Mouse (Mus musculus) testis, postnatal 10 days (tissue): Measurements from ENCODE around the gene Aspa.
A peak's percentile ranks its signal among the peaks of the same experiment; 100 is the strongest.
"Not testable (repeated sequence)": the region's sequence is repeated elsewhere in the genome, so short reads cannot be mapped to it uniquely, and the experiment has no call there.

Experiments
- DNase-seq: peaks from one replicate; pipeline ENCODE4 v3.0.0; 2021; ENCODE audit warnings: low spot score

Gene Aspa

DNA sequence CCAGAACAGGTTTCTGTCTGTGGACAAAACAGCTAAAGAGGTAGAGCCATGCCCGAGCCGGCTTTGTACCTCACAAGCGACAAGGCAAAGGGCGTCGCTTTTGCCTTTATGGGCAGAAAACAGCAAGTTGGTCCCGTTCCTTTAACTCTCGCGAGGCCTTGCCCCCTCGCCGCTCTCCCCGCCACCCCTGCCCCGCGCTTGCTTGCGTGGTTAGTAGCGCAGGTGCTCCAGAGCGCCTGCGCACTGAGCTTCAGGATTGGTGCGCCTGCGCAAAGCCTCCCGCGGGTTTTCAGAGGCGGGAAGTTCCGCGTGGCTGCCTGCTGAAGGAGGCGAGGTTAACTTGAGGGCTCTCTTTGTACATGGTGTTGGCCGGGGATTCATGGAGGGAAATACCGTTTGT, at the start of gene Aspa, which contains the start of the genes Gm49340 and Spata22:
Gene Aspa, minus strand, starts transcription at position 155 of the 400 bp plus-strand sequence.
Gene Gm49340, plus strand, starts transcription at position 300 of the 400 bp plus-strand sequence.
Gene Spata22, plus strand, starts transcription at position 300 of the 400 bp plus-strand sequence.
- DNase-seq, result peak; percentile 63

DNA sequence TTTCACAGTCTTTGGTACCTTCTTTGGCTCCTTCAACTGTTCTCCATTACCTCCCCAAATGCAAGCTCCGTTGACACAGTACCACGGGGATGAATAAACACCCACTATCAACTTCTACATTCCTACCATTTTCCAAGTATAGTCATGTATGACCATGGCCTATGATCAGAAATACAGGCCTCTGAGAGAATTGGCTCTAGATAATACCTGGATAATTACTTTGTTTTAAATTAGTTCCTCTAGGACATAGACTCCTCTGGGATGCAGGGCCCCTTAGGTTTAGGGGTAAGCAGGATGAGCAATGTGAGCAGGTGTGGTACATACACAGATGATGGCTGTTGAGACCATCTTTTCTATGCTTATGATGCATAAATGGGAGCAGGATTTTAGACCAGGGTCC, 41.5 kb upstream of the Aspa start, which contains the start of gene Olfr376:
Gene Olfr376, plus strand, starts transcription at position 301 of the 400 bp plus-strand sequence.
- no peak for DNase-seq

DNA sequence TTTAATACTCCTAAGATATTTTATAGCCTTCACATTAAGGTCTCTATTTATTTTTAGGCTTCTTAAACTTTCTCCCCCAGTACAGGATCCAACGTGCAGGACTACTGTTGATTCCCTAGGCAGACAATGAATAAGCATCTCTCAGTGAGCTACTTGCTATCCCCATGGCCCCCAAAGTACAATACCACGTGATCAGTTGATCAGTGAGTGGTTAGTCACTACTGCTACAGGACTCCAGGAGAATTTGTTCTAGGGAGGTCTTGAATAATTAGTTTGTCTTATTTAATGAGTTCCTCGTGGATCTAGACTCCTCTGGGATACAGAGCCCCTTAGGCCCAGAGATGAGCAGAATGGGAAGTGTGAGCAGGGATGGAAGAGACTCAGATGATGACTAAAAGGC, 21.1 kb upstream of the Aspa start, which contains the start of gene Olfr20:
Gene Olfr20, plus strand, starts transcription at position 301 of the 400 bp plus-strand sequence.
- DNase-seq, result no peak

DNA sequence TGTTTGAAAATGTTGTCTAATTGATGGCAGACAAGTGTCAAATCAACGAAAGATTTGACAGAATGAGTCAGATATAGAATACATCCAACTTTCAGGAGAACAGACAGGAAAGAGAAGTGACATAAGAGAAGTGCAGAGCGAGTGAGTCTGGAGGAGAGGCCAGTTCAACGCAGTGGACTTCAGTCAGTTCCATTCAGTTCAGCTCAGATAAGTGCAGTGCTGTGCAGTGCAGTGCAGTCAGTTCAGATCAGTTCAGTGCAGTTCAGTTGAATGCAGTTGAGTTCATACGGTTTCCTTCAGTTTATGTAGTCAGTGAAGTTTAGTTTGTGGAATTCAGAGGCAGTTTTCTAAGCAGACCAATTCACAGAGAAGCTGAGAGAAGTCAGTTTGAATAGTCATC, 7.5 kb upstream of the Aspa start:
- no peak for DNase-seq

DNA sequence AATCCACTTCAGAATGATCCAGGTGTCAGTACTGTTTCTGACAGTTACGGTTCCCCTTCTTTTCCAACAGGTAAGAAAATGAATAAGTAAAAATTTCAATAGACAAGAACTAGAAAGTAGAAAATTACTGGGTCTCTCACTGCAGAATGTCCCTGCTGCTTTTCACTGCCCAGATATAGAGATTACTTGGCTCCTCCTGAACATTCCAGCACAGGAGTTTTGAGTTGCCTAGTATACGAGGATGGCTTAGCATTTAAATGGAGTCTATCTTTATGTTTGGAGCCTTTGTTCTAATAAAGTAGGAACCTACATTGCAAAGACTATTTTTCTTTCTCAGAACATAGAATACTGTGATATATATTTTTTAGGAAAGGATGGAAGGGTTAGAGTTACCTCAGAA, 4.0 kb upstream of the Aspa start:
- no peak for DNase-seq

DNA sequence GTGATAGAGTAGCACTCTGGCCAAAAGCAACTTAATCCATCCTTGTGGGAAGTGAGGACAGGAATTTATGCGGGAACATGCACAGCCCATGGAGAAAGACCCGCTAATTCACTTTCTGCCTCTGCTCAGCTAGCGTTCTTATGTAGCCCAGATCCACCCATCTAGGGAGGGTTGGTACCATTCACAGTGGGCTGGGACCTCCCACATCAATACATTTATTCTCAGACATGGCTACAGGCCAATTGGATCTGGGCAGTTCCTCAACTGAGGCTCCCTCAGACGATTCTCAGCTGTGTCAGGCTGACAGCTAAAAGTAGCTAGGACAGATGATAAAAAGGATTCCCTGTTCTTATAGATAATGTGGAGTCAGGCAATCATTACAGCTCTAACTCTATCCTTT, 2.0 kb downstream of the Aspa start:
- no peak for DNase-seq

DNA sequence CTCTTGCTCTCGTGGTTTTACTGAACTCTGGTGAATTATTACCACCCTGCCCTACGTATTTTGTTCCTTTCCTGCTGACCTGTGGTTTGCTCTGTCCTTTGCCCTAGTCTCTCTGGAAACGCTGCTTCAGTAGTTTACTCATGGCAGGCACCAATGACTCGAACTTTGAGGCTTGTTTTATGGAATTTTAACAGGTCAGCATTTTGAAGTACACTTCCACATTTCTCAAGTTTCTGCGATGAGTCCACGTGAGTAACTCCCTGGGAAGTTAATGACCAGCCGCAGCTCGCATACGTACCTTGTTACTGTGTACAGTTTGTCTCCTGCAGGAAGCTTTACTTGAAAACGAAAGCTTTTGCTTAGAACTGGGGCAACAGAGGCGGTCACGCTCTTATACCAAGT, 2.9 kb downstream of the Aspa start:
- DNase-seq, result no peak

DNA sequence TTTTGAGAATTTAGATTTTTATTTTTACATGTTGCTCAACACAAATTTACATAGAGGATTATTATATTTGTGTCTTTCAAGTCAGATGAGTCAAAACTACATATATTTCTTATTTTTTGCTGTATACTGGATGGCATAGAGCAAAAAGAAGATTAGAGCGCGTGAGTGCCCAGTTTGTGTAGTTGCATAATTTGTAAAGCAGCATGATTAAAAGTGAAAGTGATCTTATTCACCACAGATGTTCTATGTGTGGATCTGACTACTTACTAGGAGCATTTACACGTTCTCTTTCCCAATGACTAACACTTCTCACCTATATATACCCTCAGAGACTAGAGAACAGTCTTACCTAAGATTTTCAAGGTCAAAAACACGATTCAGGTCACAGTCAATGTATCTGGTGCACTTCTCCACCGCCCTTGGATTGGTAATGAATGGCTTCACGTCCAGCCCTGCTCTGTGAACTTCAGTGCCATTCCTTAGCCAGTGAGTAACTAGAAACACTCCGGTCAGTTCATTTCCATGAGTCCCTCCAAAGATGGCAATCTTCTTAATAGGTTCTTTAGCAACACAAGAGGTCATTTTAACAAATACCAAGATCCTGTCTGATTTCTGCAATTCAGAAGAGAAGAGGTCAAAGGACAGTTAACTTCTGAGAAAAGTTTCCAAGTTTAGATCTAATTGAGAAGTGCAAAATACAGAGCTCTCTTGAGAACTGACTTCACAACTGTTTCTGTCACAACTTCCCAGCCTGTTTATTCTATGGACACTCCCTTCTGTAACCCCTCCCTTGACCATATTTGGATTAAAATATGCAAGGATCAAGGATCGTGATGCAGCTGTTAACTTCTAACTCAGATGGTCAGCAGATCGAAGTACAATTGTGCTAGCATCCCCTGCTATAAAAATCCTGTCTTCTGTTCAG, 5.2 kb downstream of the Aspa start:
- no peak for DNase-seq

DNA sequence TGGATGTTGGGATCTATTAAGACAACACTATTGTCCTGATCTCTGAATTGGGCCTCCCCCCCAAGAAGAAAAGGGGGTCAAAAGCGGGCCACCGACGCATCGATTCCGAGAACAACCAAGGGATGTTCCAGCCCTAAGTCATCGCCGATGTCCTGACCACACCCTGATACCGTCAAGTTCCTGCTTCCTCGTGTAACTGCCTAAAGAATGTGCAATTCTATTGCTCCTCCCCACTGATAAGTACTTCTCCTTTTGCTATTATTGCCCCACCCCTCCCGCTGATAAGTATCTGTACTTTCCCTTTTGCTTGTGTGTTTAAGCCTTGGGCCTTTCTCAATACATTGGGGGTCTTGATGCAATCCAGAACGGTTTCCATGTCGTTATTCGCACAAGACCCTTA, 8.3 kb downstream of the Aspa start:
- DNase-seq, result not testable (repeated sequence)

DNA sequence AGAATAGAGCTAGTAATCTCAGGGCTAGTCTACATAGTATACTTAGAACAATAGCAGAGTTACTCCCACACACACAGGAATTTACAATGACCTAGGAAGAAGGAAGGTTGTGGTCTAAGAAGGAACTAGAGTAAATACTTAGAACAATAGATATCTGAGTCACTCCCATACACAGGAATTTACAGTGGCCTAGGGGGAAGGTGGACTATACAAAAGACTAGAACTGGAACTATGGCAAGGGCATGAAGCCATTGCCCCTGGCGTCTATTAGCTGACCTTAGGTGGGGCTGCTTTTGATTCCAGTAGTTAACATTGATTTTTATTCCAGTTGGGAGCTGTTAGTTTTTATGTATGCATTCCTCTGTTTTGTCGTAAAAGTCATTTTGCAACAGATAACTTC, 10.8 kb downstream of the Aspa start:
- not testable (repeated sequence) for DNase-seq

DNA sequence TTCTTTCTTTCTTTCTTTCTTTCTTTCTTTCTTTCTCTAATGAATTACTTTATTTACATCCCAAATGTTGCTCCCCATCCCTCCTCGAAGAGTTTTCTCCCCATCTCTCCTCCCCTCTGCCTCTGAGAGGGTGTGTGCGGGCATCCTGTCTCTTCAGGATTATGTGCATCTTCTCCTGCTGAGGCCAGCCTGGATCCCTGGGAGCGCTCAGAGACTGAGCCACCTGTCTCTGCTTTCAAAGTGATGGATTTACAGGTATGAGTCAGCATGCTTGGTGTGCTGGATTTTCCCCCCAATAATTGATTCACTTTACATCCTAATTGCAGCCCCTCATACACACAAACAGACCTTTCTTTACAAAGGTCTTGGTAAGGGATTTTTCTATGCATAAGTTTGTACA, 13.4 kb downstream of the Aspa start:
- no peak for DNase-seq

DNA sequence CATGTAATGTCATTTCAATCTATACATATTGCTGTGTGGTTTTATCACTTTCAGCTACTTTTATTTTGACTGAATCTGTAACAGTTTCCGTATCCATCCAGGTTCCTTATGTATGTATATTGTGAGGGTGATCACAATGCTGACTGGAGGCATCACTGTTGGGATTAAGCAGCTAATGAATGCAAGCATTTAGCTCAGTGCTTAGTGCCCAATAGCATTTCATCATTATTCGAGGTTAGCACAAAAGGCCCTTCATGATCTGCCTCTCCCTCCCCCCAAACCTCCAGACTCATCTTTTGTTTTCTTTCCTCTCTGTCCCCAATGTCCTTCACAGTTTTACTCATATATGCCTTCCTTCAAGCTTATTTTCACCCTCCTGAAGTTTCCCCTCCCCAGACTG, 26.3 kb downstream of the Aspa start:
- no peak for DNase-seq

DNA sequence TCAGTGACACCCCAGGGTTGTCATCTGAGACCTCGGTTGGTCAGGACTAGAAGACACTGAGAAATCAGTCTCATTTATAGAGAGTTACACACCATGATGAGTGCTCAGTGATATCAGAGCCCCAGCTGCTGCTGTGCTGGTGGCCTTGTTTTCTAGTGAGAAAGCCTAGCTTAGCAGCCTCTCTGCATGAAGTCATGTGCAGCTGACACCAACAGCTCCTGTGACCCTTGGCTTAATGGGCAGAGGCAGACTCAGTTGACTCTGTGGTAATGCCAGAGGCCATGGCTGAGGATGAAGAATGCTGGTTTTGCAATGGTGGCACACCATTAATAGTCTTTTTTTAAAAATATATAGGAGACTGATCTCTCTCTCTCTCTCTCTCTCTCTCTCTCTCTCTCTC, 39.8 kb downstream of the Aspa start:
- no peak for DNase-seq

DNA sequence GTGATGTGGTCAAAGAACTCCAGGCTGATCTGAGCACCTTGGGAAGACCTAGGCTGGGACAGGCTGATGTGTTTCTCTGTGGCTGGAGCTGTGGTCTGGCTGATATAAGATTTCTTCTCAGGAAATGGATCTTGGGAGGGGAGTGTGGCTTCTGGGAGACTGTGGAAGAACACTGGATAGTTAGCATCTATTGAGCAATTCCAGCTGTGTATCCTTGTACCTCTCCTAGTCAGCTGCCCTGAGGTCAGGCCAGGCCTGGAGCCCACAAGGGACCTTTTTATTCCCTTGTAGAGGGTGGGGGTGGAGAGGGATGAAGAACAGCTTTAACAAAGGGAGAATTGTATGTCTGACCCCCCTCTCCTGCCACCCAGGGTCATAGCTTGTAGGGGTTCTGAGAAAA, 45.0 kb downstream of the Aspa start:
- no peak for DNase-seq

DNA sequence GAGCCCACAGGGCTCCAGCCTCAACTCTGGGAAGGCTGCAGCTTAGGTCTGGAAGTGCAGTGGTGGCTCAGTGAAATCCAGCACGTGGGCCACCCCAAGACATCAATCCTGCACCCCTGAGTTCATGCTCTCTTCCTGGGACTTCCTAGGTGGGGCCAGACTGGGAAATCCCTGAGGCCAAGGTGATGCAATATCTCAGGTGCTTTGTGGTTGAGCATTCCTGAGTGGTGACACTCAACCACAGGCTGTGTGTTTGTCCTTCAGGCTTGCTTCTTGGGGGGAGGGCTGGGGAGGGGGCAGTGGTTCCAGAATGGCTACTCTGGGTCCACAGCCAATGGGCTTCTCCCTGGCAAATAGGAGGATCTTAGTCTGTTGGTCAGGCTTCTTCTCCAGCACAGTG, 45.5 kb downstream of the Aspa start:
- no peak for DNase-seq

DNA sequence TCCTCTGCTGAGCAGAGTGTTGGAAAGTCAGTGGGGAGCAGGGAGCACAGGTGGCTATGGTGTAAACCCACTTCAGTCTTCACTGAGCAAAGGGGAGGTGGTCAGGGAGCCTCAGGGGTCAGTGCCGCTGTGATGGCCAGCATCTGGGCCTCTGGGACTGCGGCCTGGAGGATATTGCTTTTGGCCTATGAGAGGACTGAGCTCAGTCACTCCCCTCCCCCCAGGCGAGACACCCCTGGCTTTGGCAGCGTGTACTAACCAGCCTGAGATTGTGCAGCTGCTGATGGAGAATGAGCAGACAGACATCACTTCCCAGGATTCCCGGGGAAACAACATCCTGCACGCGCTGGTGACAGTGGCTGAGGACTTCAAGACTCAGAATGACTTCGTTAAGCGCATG, 46.0 kb downstream of the Aspa start:
- DNase-seq, result no peak

DNA sequence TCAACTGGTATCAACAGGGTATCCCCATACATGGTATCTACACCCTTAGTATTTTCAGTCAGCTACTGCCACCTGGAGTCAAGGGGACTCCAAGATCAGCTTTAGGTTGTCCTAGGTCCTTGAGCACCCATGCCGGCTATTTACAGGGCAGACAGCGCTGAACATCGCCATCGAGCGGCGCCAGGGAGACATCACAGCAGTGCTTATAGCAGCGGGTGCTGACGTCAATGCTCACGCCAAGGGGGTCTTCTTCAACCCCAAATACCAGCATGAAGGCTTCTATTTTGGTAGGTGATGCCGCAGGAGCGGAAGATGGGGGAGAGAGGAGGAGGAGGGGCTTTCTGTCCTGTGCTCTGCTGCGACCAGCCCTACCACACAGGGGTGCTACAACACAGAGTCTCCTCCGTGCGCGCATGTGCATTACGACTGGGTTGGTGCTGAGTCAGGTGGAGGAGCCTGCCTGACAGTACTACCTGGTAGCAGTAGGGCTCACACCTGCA, 47.8 kb downstream of the Aspa start:
- peak; percentile 57 for DNase-seq

DNA sequence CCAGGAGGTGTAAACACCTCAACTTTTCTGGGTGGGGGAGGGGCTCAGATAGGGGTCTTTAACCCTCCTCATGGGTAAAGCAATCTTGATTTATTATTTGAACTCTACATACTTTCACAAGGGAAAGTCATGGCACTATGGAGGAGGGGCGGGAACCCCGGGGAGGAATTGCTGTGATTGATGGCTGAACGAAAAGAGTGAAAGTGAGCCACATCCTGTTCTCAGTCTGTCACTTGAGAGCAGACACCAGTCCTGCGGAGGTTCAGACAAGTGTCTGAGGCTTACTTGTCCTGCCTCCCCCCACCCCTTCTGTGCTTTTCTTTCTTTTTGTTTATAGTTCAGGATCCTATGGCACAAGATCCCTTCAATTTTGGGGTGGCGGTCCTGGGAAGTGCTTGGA, 48.7 kb downstream of the Aspa start:
- DNase-seq, result no peak

DNA sequence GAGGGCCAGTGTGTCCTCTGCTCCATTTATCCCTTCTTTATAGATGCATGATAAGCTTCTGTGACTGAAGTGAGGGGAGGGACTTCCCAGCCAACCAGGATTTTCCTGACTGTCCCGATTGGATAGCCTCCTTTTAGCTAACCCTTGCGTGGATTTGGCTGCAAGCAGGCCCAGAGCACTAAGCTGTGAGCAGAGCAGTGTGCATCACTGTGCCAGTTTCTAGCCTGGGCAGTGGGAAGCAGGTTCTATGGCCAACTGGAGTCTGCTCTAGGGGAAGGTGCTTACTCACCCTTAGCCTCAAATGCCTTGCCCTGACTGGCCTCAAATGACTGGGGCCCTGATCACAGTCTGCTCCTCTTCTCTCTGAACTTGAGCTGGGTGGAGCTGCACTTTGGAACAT, 54.6 kb downstream of the Aspa start:
- DNase-seq, result no peak

DNA sequence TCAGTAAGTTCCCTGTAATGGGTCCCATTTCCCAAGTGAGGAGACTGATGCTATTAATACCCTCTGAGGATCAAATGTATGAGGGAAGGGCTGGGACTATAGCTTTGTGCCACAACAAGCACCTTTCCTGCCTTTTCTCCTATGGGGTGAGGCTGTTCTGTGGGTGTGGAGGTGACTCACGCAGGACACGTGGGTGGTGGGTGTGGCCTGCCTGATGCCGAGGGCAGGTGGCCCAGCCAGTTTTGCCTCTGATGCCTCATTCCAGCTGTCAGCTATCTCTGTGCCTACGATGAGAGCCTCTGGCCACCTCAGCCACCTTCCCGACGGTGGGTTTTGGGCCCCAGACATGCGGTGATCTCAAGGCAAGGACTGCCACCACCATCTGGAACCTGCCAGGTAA, 62.1 kb downstream of the Aspa start, which contains the start of gene Trpv3:
Gene Trpv3, plus strand, starts transcription at position 122 of the 400 bp plus-strand sequence.
- no peak for DNase-seq

DNA sequence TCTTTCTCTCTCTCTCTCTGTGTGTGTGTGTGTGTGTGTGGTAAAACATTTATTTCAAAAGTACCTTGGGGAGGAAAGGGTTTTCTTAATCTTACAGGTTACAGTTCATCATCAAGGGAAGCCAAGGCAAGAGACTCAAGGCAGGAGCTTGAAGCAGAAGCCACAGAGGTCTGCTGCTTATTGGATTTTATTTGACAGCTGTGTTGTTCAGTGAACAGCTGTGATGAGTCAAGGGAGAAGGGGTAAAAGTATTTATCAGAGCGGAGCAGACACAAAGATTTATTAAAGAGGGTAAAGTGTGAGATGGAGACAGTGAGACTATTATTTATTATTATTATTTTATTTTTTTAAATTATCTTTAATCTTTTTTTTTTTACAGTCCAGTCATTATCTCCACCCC, 68.0 kb downstream of the Aspa start:
- DNase-seq, result no peak

DNA sequence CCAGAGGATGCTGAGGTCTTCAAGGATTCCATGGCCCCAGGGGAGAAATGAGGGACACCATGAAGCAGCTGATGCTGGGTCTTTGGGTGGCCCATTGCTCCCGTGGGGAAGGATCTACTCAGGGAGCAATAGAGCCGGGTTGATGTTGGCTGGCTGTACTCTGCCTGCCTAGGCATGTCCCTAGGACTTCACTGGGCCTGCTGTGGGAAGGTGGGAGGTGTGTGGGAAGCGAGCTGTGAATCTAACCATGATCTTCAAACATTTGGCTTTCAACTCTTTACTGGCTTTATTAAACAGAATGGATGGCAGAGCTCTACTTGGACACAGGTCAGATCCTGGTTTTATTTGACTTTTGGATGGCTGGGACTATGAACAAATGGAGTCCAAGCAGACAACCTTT, 68.9 kb downstream of the Aspa start:
- DNase-seq, result no peak

DNA sequence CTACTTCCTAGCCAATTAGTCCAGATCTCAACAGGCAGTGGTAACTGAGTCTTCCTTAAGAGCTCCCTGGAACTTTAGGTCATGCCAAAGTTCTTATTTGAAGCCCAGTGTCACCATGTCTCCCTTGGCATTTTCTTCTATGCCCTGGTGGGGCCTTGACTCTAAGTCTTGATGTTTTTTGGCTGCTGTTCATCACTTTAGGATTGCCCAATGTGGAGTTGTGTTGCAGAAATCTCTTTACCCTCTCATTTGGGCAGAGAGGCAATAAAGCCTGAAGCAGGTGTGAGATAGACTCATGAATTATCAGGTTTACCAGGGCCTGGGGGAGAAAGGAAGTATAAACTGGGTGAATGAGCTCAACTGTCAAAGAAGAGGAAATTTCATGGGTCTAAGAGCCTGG, 70.7 kb downstream of the Aspa start:
- DNase-seq, result no peak
